Mouse (Mus musculus): ENCODE measurements around the gene Ctnna3.

The Ctnna3 gene

DNA sequence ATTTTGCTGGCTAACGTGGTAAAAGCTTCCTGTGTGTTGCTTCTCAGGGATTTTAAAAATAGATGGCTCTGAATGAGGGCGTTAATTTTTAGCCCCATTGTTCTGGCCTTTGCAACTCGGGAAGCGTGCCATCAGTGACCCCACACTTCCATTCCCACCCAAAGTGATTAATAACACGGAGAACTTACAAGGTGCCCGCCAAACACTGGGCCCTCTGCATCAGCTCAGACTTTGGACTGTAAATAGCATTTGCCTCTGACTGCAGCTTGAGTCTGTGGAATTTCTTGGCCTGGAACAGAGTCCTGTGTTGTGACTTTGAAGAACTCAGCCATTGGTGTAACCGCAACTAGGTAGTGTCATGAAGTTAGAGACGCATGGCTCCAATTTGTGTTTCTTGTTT, 521.0 kb downstream of the Ctnna3 start:
- no peak for DNase-seq (ENCODE audit: low read depth)

DNA sequence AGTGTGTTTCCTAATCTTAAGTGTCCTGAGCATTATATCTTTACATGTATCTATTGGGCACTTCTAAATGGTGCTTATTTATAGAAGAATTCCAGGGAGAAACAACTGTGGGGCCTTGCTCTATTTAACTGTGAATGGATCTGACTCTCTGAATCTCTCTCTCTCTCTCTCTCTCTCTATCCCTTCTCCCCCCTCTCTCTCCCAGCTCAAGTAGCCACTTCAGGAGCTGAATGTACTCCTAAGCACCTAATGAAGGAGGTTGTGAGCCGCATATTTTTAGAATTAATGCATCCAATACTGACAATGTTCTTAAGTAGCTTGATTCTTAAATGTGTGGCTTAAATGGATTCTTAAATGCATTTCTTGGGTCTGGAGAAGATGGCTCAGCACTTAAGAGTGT, 521.6 kb downstream of the Ctnna3 start:
- DNase-seq (ENCODE audit: low read depth), result no peak

DNA sequence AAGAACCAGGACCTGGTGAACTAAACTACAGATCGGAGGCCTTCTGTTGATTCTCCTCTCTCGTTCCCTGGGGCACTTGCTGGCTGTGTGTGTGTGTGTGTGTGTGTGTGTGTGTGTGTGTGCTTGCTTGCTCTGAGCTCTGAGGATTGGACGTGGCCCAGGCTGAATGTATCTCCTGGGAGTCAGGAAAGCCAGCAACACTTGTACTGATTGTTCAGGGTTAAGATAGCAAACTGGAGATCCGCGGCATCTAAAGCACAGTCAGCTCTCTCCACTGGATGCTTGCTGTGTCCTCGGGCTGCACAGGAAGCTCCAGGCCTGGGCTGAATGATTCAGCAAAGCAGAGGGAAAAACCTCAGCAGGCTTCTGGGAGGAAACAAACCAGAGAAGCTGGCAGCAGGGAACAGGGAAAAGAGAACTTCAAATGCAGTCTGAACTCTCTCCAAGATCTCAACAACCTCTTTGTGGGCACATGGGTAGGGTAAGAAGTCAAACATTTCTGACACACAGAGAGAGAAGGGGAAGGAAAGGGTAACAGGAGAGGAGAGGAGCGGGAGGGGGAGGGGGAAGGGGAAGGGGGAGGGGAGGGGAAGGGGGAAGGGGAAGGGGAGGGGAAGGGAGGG, 524.5 kb downstream of the Ctnna3 start:
- DNase-seq (ENCODE audit: low read depth), result no peak

GRCm38 (mm10) chr10:63972300-63972699, 542.4 kb downstream of the Ctnna3 start:
- no peak for DNase-seq (ENCODE audit: low read depth)

GRCm38 (mm10) chr10:63978101-63978500, 548.2 kb downstream of the Ctnna3 start:
- DNase-seq (ENCODE audit: low read depth), result no peak

- DNase-seq (ENCODE audit: low read depth), result no peak
Measured at GRCm38 (mm10) chr10:63978535-63978934, 548.6 kb downstream of the Ctnna3 start.

DNA sequence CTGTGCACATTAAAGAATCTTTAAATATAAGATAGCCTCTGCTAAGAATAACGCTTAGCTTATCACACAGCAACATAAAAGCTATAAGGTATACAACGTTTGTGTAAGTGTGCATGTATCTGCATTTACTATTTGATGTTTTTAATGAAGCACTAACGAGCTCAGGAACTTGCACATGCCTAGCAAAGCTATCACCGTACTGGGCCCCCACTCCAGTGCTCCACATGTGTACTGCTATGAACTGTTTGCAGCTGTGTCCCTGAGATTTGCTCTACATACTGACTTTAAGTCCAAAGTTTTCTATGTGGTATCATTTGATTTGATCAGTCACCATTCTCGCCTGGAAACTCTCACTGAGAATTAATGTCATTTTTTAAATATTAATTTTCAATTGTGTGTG, 549.1 kb downstream of the Ctnna3 start:
- no peak for DNase-seq (ENCODE audit: low read depth)

DNA sequence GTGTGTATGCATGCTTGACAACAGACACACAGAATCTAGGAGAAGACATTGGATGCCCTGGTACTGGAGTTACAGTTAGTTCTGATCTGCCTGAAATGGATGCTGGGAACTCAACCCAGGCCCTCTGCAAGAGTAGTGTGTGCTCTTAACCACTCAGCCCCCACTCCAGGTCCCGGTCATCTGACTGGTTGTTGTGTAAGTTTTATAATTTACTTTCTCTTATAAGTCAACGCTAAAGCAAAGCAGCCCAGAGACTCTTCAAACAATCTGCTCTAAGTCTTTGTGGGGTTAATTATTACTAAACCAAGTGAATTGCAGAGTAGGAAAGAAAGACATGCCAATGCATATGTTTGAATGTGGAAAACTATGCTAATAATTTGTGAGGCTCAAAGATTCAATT, 549.5 kb downstream of the Ctnna3 start:
- no peak for DNase-seq (ENCODE audit: low read depth)

DNA sequence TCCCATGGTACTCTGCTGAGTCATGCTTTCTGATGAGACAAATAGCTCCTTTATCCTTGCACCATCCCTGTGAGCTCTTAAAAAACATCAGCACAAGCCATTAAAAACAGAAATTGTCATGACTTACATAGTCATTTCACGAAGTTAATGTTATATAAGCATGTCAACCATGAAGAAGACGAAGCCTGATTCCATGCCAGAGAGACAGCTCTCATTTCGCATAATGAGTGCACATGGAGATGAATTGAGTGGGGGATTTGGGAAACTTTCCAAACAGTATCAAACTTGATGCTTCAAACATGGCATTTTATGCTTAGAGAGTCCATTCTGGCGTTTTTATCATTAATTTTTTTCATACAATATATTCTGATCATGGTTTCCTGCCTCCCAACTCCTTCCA, 555.7 kb downstream of the Ctnna3 start:
- no peak for DNase-seq (ENCODE audit: low read depth)

- DNase-seq (ENCODE audit: low read depth), result no peak
Measured at GRCm38 (mm10) chr10:63994251-63994650, 564.4 kb downstream of the Ctnna3 start.

DNA sequence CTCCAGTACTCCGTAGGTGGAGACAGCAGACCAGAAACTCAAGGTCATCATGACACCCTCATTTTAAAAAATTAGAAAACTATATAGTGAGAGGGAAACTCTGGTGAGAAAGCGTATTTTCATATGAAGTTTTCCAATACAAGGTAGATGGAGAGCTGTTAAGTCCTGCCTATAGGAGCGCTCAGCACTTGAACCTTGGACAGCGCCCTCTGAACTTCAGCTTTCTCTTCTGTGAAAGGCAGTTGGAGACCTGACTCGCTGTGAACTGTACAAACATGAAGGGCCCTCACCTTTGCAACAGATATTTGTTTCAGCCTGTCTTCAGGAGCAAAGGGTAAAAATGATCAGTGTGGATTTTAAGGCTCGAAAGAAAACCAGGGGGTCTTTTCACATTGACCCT, 571.6 kb downstream of the Ctnna3 start:
- DNase-seq (ENCODE audit: low read depth), result no peak

DNA sequence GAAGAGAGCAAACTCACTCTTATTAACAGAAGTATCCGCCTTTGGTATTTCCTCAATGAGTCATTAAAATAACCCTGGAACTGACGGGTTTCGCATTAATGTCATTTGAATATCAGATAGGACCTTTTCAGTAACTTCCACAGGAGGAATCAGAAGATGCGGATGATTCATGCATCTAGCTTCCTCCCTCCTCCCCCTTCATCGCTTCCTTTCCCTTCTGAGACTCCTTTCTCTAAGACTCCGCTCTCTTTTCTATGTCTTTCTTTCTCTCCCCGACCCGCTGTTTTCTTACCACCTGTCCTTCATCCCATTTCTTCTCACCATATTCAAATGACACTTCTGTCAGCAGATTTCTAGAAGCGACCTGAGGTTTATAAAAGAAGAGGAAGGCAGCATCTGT, 572.1 kb downstream of the Ctnna3 start:
- no peak for DNase-seq (ENCODE audit: low read depth)

- DNase-seq (ENCODE audit: low read depth), result no peak
Measured at GRCm38 (mm10) chr10:64020347-64020746, 590.4 kb downstream of the Ctnna3 start.

DNA sequence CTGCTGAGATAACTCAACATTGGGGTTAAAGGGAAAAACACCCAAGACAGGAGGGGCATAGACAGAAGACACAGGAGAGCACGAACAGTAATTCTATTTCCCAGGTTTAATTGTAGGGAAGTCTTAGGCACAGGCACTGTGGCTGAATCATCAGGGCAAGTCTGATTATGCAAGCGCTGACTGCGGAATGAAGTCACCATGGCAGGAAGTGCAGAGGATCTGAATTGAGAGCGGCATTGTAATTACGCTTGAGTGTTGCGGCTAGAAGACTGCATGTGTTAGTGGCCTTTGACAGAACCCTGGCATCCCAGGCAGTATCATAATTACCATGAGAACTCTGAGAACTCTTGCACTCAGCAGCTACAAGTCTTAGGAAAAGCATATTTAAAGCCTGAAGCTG, 593.4 kb downstream of the Ctnna3 start:
- DNase-seq (ENCODE audit: low read depth), result no peak

DNA sequence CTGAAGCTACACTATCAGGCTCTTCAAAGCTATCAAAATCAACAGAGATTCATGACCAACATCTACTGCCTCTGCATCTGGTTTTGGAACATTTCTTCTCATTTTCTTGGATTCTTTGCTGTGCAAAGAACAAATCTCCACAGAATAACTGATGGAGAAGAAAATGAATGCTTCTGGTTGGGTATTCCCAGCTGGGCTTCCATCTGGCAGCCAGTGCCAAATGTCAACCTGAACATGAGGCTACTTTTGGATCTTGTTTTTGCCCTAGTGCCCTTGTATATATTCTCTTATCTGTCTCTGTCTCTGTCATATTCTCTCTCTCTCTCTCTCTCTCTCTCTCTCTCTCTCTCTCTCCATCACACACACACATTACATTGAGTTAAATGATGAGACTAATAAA, 601.0 kb downstream of the Ctnna3 start:
- no peak for DNase-seq (ENCODE audit: low read depth)

- DNase-seq (ENCODE audit: low read depth), result no peak
Measured at GRCm38 (mm10) chr10:64039760-64040535, 610.0 kb downstream of the Ctnna3 start.

DNA sequence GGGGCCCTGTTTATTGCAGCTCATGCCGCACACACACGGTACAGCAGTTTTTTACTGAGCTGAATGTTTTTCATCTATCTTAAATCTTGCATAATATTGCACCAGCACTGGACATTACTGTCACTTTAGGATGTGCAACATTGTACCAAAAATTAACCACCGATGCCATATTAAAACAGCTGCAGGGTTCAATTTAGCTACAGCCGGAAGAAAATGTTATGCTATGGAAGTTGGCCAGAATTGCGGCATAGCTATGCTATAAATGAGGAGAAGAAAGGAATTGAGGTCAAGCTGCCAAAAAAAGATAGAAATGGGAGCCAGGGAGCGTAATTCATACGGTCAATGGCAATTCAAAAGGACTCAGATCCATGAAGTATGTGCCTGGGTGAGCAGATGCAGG, 611.3 kb downstream of the Ctnna3 start:
- DNase-seq (ENCODE audit: low read depth), result no peak

- DNase-seq (ENCODE audit: low read depth), result no peak
Measured at GRCm38 (mm10) chr10:64041892-64042291, 612.0 kb downstream of the Ctnna3 start.

GRCm38 (mm10) chr10:64049151-64049550, 619.3 kb downstream of the Ctnna3 start:
- no peak for DNase-seq (ENCODE audit: low read depth)

DNA sequence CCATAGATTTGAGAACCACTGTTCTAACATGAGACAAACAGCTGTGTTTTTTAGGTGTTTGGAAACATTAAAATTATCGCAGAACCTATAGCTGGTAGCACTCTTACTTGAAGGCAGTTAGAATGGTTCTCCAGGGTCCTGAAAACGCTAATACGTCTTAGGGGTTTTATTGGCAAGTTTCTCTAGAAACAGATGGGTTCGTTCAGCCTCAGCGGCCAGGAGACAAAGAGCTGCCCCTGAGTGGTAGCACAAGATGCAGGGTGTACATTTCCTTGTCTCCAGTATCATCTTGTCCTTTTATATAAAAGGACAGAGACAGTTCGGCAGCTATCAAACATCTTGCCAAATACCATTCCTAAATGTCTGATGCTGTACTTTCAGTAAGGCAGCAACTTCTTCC, 620.0 kb downstream of the Ctnna3 start:
- no peak for DNase-seq (ENCODE audit: low read depth)

GRCm38 (mm10) chr10:64063704-64064103, 633.8 kb downstream of the Ctnna3 start:
- no peak for DNase-seq (ENCODE audit: low read depth)

DNA sequence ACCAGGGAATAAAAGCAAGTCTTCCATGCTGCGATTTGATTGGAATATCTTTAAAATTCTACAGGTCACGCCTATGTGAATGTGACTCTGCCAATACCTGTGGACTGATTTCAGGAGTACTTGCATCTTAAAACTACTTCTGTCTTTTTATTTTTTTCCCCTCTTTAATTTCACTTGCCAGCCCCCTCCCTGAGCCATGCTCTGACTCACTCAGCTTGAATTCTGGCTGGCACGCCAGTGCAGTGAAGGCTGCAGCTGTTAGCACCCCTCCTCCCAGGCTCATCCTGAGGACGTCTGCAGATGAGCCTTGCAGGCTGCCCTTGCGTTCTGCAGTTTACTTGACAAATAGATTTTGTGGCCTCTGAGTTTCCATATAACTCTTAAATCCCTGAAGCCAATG, 646.0 kb downstream of the Ctnna3 start:
- no peak for DNase-seq (ENCODE audit: low read depth)

GRCm38 (mm10) chr10:64076410-64077052, 646.6 kb downstream of the Ctnna3 start:
- DNase-seq (ENCODE audit: low read depth), result no peak

All from c-Kit-positive CD71-positive TER-119-negative erythroid progenitor cells, embryonic 14.5 days (primary cell).